31 mouse cellular contexts compared by ENCODE assay signal in the genomic region with DNA sequence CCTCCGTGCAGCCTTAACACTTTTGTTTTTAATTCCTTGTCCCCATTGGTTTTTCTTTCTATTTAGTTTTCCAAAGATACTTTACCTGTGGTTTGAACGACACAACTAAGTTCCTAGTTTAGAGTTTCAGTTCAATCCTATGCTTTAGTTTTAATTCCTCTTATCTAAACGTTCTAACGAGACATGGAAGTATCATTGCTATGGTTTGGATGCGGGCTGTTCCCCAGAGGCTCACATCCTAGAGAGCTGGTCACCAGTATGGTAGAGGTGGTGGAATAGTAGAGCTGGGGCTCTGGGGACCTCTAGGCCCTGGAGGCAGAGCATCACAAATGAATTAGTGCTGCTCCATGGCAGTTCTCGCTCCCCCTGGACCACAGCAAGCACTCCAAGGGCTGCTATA. TPM values are rescaled to one million over a fixed set of nuclear protein-coding genes. Genes with fewer than 3 reads are reported as not detected.
DNase-seq lines count a peak whose midpoint lies in the region; ATAC-seq and TF ChIP-seq lines count a peak whose summit lies in the region.
"Had no signal": no experiment of that assay in that cellular context is flagged by ENCODE, and none has a peak within 500 bp of the region (broad histone marks: within the 10 kb centered on the region; RNA-seq: fewer than 3 reads in every experiment).

No protein-coding gene starts in this region.

- H3K36me3 ChIP-seq in heart, adult 2 months (ENCODE audit: control insufficient read depth, insufficient read depth, low read length): peaks cover 37% of the 10 kb centered on the region
- H3K36me3 ChIP-seq in kidney, embryonic 16.5 days (ENCODE audit: insufficient read depth, low read length): no peaks in the 10 kb centered on the region
- H3K36me3 ChIP-seq in forebrain, embryonic 16.5 days (ENCODE audit: control insufficient read depth, insufficient read depth): no peaks in the 10 kb centered on the region
- H3K36me3 ChIP-seq: embryonic facial prominence, embryonic 13.5 days; neural tube, embryonic 13.5 days had no signal

- peaks cover 6% of the 10 kb centered on the region; the same call in 1 of the 2 replicates for H3K79me2 ChIP-seq in heart, adult 2 months (replicated peaks; ENCODE audit: control insufficient read depth, insufficient read depth, low read length)

- H3K9ac ChIP-seq in heart, adult 2 months (ENCODE audit: low read depth, low read length): no peak overlapping the region
- H3K9ac ChIP-seq in kidney, embryonic 16.5 days (replicated peaks; ENCODE audit: low read length): no peak overlapping the region
- no peak overlapping the region for H3K9ac ChIP-seq in forebrain, embryonic 16.5 days (replicated peaks; ENCODE audit: low read depth, low read length)
- H3K9ac ChIP-seq: embryonic facial prominence, embryonic 13.5 days; forebrain, postnatal 0 days; heart, embryonic 13.5 days; liver, embryonic 14.5 days; midbrain, embryonic 12.5 days; neural tube, embryonic 13.5 days had no signal

- no peak overlapping the region for H3K4me3 ChIP-seq in heart, adult 2 months
- no peak overlapping the region for H3K4me3 ChIP-seq in kidney, embryonic 16.5 days (ENCODE audit: low read length)
- H3K4me3 ChIP-seq in forebrain, embryonic 16.5 days (replicated peaks; ENCODE audit: low read length): no peak overlapping the region
- H3K4me3 ChIP-seq: embryonic facial prominence, embryonic 13.5 days; forebrain, embryonic 10.5 days; heart, embryonic 13.5 days; hindbrain, embryonic 10.5 days; midbrain, embryonic 12.5 days; neural tube, embryonic 13.5 days had no signal

- H3K4me1 ChIP-seq in heart, adult 2 months (ENCODE audit: control insufficient read depth, insufficient read depth, low read length): peaks cover 26% of the 10 kb centered on the region
- H3K4me1 ChIP-seq in kidney, embryonic 16.5 days (ENCODE audit: insufficient read depth, low read length): peaks cover 49% of the 10 kb centered on the region
- peaks cover 12% of the 10 kb centered on the region; the same call in 1 of the 2 replicates for H3K4me1 ChIP-seq in forebrain, embryonic 16.5 days (replicated peaks; ENCODE audit: control insufficient read depth, insufficient read depth, low read length)

- no peak for TF ChIP-seq CTCF in heart, adult 2 months (IDR thresholded peaks at IDR 0.05)

- H3K4me2 ChIP-seq in kidney, embryonic 16.5 days (replicated peaks; ENCODE audit: low read depth, low read length): no peak overlapping the region
- H3K4me2 ChIP-seq in forebrain, embryonic 16.5 days (ENCODE audit: low read length): no peak overlapping the region
- H3K4me2 ChIP-seq: embryonic facial prominence, embryonic 13.5 days; heart, embryonic 13.5 days; midbrain, embryonic 12.5 days; neural tube, embryonic 13.5 days had no signal

- no peaks in the 10 kb centered on the region for H3K27me3 ChIP-seq in heart, adult 2 months (ENCODE audit: control insufficient read depth, insufficient read depth, low read length)
- H3K27me3 ChIP-seq in kidney, embryonic 16.5 days (ENCODE audit: insufficient read depth, low read length): no peaks in the 10 kb centered on the region
- H3K27me3 ChIP-seq in forebrain, embryonic 16.5 days (replicated peaks; ENCODE audit: control insufficient read depth, insufficient read depth, low read length): no peaks in the 10 kb centered on the region
- H3K27me3 ChIP-seq: CH12.LX; embryonic facial prominence, embryonic 13.5 days; heart, embryonic 13.5 days; midbrain, embryonic 12.5 days; neural tube, embryonic 13.5 days had no signal

- 70% methylated on average over 6 of the region's 6 CpGs for WGBS in heart, adult 2 months
- WGBS in kidney, embryonic 16.5 days: 37% methylated on average over 6 of the region's 6 CpGs
- 90% methylated on average over 6 of the region's 6 CpGs for WGBS in forebrain, embryonic 16.5 days

- H3K9me3 ChIP-seq in kidney, embryonic 16.5 days (ENCODE audit: low read length): no peaks in the 10 kb centered on the region
- no peaks in the 10 kb centered on the region for H3K9me3 ChIP-seq in forebrain, embryonic 16.5 days (ENCODE audit: control insufficient read depth, low read length)
- H3K9me3 ChIP-seq: embryonic facial prominence, embryonic 13.5 days; forebrain, embryonic 10.5 days; heart, embryonic 13.5 days; hindbrain, embryonic 10.5 days; midbrain, embryonic 12.5 days; neural tube, embryonic 13.5 days had no signal

- TF ChIP-seq EP300 in heart, adult 2 months (IDR thresholded peaks at IDR 0.05; ENCODE audit: insufficient read depth, low read depth, low read length): no peak

- no peak overlapping the region for H3K27ac ChIP-seq in heart, adult 2 months
- H3K27ac ChIP-seq in kidney, embryonic 16.5 days (ENCODE audit: low read length): peak overlapping the region; percentile 66
- no peak overlapping the region for H3K27ac ChIP-seq in forebrain, embryonic 16.5 days (ENCODE audit: low read length)
- H3K27ac ChIP-seq: embryonic facial prominence, embryonic 13.5 days; forebrain, embryonic 10.5 days; heart, embryonic 13.5 days; hindbrain, embryonic 10.5 days; liver, embryonic 14.5 days; midbrain, embryonic 12.5 days; neural tube, embryonic 13.5 days had no signal

- DNase-seq in heart, adult 11 months: peak; percentile 39
- no peak for DNase-seq in heart, adult 2 months
- no peak for DNase-seq in kidney, adult 9 months
- DNase-seq in cerebellum, postnatal 4 days (ENCODE audit: low spot score in 2 of 2): no peak
- DNase-seq in urinary bladder, adult 2 months (ENCODE audit: low spot score): no peak
- DNase-seq: adrenal gland, postnatal 14 days; cerebellum, adult 11 months; cerebellum, adult 9-10 months; cerebellum, postnatal 36 days; forebrain, postnatal 0 days; heart, postnatal 14 days; kidney, adult 11 months; kidney, postnatal 14 days; liver; lung, adult 2 months; lung, postnatal 10 days; right cerebral cortex, postnatal 14 days; spleen, adult 18-20 months; thymus, postnatal 14 days had no signal

- intact Hi-C loops in heart, adult 2 months (cut with DNase I): no loop called here

- ATAC-seq in kidney, embryonic 16.5 days (ENCODE audit: low FRiP score, low TSS enrichment): no peak
- peak; percentile 65 for ATAC-seq in megakaryocyte, adult 5-6 weeks (ENCODE audit: poor library complexity, severe bottlenecking)
- no peak for ATAC-seq in forebrain, embryonic 16.5 days
- ATAC-seq: activated CD4-positive, CD25-positive, alpha-beta regulatory T cell, adult 4 months; forebrain, postnatal 0 days had no signal

- no peak for TF ChIP-seq POLR2A in heart, adult 2 months (IDR thresholded peaks at IDR 0.05; ENCODE audit: insufficient read depth, low read depth, low read length)

RNA-seq across cellular contexts. Expression of gene Akap11, which starts 9.7 kb away (rescaled TPM):
- total RNA-seq in heart, adult 2 months (2021): 10 to 100 TPM; 31.2 to 35.5 TPM
- polyA plus RNA-seq in heart, adult 2 months (2012; rRNA removed): 6.1 and 13.1 TPM in 2 replicates
- 18.6 and 21.2 TPM in 2 replicates for polyA plus RNA-seq in kidney, embryonic 16.5 days (2015; fragmentation: Nextera tagmentation; extraction: Ambion mirVana)
- total RNA-seq in megakaryocyte, adult 5-6 weeks (2015): 22.0 and 24.6 TPM in 2 replicates
- total RNA-seq in megakaryocyte, adult 5-6 weeks (2017): 30.9 and 33.9 TPM in 2 replicates
- polyA plus RNA-seq in urinary bladder, adult 2 months (2012; rRNA removed): 19.9 and 23.6 TPM in 2 replicates
- 44.0 and 46.3 TPM in 2 replicates for polyA plus RNA-seq in forebrain, embryonic 16.5 days (2015; fragmentation: Nextera tagmentation; extraction: Ambion mirVana)
